Mouse (Mus musculus) heart, postnatal 0 days (tissue): ENCODE results near the gene Tmem26. TPM values are rescaled to one million over a fixed set of nuclear protein-coding genes. Genes with fewer than 3 reads are reported as not detected.

Source experiments
- ATAC-seq: fragments of 200-750 bp; cut with Nextera tagmentation; 2 replicates; pipeline ENCODE4 v1.8.0; 2017; ENCODE audit warnings: low read depth, moderate number of reproducible peaks, moderate library complexity; ENCODE audit not compliant: insufficient read depth
- DNase-seq: peaks from one replicate; pipeline ENCODE4 v3.0.0-alpha.2; 2016; ENCODE audit warnings: low spot score
- H3K27ac ChIP-seq: fragments of 300-500 bp; sonication (generic); 2 replicates; pipeline ENCODE4 v1.5.1; 2014; ENCODE audit warnings: low read depth, mild to moderate bottlenecking
- H3K27me3 ChIP-seq: fragments of 300-500 bp; sonication (generic); 2 replicates; pipeline ENCODE4 v1.6.1; 2014; ENCODE audit warnings: low read length, mixed read lengths; ENCODE audit not compliant: control insufficient read depth, insufficient read depth
- H3K36me3 ChIP-seq: fragments of 300-500 bp; sonication (generic); replicated peaks from 2 replicates; pipeline ENCODE4 v1.6.1; 2014; ENCODE audit warnings: low read length, mixed read lengths; ENCODE audit not compliant: control insufficient read depth, insufficient read depth
- H3K4me1 ChIP-seq: fragments of 300-500 bp; sonication (generic); 2 replicates; pipeline ENCODE4 v1.6.1; 2014; ENCODE audit warnings: antibody characterized with exemption; ENCODE audit not compliant: control insufficient read depth, insufficient read depth
- H3K4me2 ChIP-seq: fragments of 300-500 bp; sonication (generic); 2 replicates; pipeline ENCODE4 v1.6.1; 2014; ENCODE audit warnings: low read depth, mild to moderate bottlenecking, low read length, moderate library complexity
- H3K4me3 ChIP-seq: fragments of 300-500 bp; sonication (generic); 2 replicates; pipeline ENCODE4 v1.5.1; 2014; ENCODE audit warnings: low read depth, low read length
- H3K9ac ChIP-seq: fragments of 300-500 bp; sonication (generic); replicated peaks from 2 replicates; pipeline ENCODE4 v1.6.1; 2014; ENCODE audit warnings: low read depth, low read length, mixed read lengths
- H3K9me3 ChIP-seq: fragments of 300-500 bp; sonication (generic); replicated peaks from 2 replicates; pipeline ENCODE4 v1.6.1; 2016; ENCODE audit warnings: low read length; ENCODE audit not compliant: control insufficient read depth
- CTCF ChIP-seq: IDR thresholded peaks from 2 replicates; pipeline ENCODE4 v1.5.1; 2016; ENCODE audit warnings: antibody characterized with exemption, control low read depth, low read depth
- EP300 ChIP-seq: IDR thresholded peaks from 2 replicates; pipeline ENCODE4 v1.6.1; 2016; ENCODE audit warnings: antibody characterized with exemption, low read depth
- WGBS: fragments of 180-500 bp; shearing (Covaris S2); extraction: QIAGEN DNeasy Blood & Tissue Kit; methylation state at CpG from one replicate; pipeline ENCODE4 v1.1.7; 2014; 5-methylcytosine and 5-hydroxymethylcytosine counted together
- polyA plus RNA-seq: library from polyadenylated mRNA; unstranded; fragments of >200 nt; fragmentation: Nextera tagmentation; extraction: Ambion mirVana; gene quantifications from 2 replicates; pipeline ENCODE4 v1.2.1, GENCODE M21; 2015
- total RNA-seq: library from RNA; depleted of rRNA; stranded (reverse); fragments of >200 nt; gene quantifications from 2 replicates; pipeline ENCODE4 v1.2.3, GENCODE M21; 2014; ENCODE audit warnings: low replicate concordance; rRNA removed

Gene Tmem26
- total and polyA plus RNA-seq, 2 experiments from 2014 or later: 0.23 to 0.82 TPM

DNA sequence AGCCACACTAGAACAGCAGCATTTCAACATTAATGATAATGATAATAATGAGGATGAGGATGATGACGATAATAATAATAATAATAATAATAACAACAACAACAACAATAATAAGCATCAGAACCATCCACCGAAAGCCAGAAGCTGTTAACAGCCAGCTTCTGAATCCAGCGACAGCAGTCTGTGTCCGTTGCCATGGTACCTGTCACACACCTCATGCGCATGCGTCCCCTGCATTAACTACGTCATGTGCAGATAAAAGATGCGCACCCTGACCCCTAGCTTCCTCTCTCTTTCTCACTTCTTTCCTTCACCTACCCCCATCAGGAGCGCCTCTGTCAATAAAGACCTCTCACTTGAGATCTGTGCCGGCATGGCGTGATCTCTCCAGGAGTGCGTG, 89.3 kb downstream of the Tmem26 start:
- Histone ChIP-seq H3K4me2 (no peak overlapping the region), H3K4me3 (no peak overlapping the region), H3K9me3 (no peaks in the 10 kb centered on the region), H3K9ac (no peak overlapping the region), H3K27ac (no peak overlapping the region), H3K36me3 (no peaks in the 10 kb centered on the region), H3K4me1 (no peaks in the 10 kb centered on the region), H3K27me3 (no peaks in the 10 kb centered on the region)
- TF ChIP-seq EP300: no peak
- TF ChIP-seq CTCF: no peak
- DNase-seq (no peak), ATAC-seq (no peak)
- WGBS: 82% methylated on average over 12 of the region's 12 CpGs

DNA sequence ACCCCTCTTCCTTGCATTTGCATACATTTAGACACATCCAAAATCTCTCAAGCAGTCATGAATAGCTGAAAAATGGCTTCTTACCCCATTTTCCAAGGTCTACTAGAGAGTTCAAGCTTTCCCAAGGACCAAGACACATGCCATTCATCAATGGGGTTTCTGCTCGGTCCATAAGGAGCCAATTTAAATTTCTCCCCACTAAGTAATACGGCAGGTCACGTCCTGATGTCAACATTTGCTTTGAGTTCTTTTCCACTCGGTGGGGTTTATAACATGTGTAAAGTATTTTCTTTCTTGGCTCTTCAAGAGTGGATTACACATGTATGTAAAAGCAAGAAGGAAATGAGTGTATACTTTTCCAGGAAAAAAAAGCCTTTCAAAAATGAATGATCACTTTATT, 93.8 kb downstream of the Tmem26 start:
- Histone ChIP-seq H3K9ac (no peak overlapping the region), H3K27me3 (no peaks in the 10 kb centered on the region), H3K4me2 (no peak overlapping the region), H3K27ac (no peak overlapping the region), H3K36me3 (no peaks in the 10 kb centered on the region), H3K4me3 (no peak overlapping the region), H3K4me1 (no peaks in the 10 kb centered on the region), H3K9me3 (no peaks in the 10 kb centered on the region)
- WGBS: 80% methylated on average over 4 of the region's 4 CpGs
- no peak for DNase-seq
- ATAC-seq: no peak
- no peak for TF ChIP-seq CTCF
- no peak for TF ChIP-seq EP300

DNA sequence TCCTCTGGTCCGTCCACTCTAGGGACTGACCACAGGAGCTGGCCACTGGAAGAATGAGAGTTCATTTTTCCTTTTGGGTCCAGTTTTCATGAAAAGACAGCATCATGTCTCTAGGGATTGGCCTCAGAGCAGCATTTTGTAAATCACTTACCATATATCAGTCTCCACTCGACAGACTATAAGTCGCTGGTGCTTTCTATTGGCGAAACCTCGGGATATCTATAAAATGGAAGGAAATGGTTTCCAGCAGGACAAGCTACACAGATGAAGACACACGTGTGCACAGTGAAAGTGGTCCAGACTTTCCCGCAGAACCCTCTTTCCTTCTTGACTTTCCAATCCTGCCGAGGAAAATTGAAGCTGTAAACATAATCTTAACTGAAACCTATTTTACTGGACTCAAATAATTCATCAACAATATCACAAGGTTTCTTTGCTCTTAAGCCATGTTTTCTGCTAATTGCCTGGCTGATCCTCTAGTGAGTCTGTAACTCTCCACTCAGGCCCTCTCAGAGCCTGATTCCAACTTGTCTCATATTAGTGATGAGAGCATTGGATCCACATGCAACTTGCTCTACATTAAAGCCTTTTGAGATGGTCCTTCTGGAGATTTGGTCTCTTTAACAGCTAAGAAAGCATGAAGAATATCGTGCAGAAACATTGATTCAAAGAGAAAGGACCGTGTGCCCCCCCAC, 94.8 kb downstream of the Tmem26 start:
- 73% methylated on average over 10 of the region's 10 CpGs for WGBS
- H3K4me2 ChIP-seq: no peak overlapping the region
- H3K9me3 ChIP-seq: no peaks in the 10 kb centered on the region
- H3K27ac ChIP-seq: no peak overlapping the region
- no peaks in the 10 kb centered on the region for H3K4me1 ChIP-seq
- DNase-seq: no peak
- no peak for TF ChIP-seq EP300
- TF ChIP-seq CTCF: no peak
- no peaks in the 10 kb centered on the region for H3K36me3 ChIP-seq
- no peak overlapping the region for H3K4me3 ChIP-seq
- no peak overlapping the region for H3K9ac ChIP-seq
- no peak for ATAC-seq
- H3K27me3 ChIP-seq: no peaks in the 10 kb centered on the region

DNA sequence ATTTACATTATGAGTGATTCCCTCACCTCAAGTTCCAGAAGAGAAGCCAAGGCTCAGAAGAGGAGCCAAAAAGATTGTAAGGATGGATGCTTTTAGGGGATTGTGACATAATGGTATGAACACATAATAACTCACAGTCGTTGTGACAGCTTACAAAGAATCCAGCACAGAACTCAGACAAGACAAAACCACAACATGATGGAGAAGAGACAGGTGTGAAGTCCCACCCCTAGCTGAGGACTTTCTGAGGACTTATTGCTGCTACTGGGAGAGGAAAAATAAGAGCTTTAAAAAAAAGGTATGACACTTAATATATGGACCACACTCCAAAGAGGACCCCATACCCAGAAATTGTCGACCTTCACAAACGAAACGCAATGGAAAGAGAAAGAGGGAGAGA, 101.1 kb downstream of the Tmem26 start:
- TF ChIP-seq EP300 (no peak), CTCF (no peak)
- Histone ChIP-seq H3K27me3 (no peaks in the 10 kb centered on the region), H3K4me2 (no peak overlapping the region), H3K36me3 (no peaks in the 10 kb centered on the region), H3K9ac (no peak overlapping the region), H3K4me1 (no peaks in the 10 kb centered on the region), H3K27ac (no peak overlapping the region), H3K4me3 (no peak overlapping the region), H3K9me3 (no peaks in the 10 kb centered on the region)
- DNase-seq: no peak
- 78% methylated on average over 4 of the region's 4 CpGs for WGBS
- ATAC-seq: no peak

Other genes with a start within 250 kb of the Tmem26 start
- gene Cabcoco1, start 181.8 kb upstream of the Tmem26 start, total RNA-seq: 38.9 and 46.7 TPM in 2 replicates
- 54.1 and 57.9 TPM in 2 replicates for gene Cabcoco1, start 181.8 kb upstream of the Tmem26 start, polyA plus RNA-seq